Mouse (Mus musculus): ENCODE measurements around the gene Bcl11a. TPM values are rescaled to one million over a fixed set of nuclear protein-coding genes. Genes with fewer than 3 reads are reported as not detected.
A peak's percentile ranks its signal among the peaks of the same experiment; 100 is the strongest.

The Bcl11a gene
- polyA plus RNA-seq, 1 experiment from 2014 or later, result 5.9 TPM

DNA sequence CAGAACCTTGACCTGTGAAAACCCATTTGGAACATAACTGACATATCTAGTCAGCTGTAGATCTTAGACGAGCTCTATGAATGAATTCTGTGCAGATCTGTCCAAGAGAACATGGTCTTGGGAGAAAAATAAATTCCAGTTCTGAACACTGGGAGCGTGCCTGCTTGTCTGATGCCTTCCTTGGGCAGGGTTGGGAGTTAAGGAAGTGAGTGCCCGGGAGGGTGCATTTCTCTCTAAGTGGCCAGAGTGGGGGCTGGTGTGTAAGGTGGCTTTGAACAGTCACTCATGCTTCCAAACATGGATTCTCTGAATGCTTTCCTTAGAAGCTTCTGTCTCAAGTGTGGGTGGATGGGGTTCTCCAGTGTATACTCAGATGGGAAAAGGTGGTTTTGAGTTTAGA is 31.1 kb downstream of the Bcl11a start:
- Histone ChIP-seq H3K9me3 (ENCODE audit: control insufficient read depth) (no peaks in the 10 kb centered on the region), H3K9ac (ENCODE audit: low read depth, low read length) (no peak overlapping the region), H3K27me3 (replicated peaks; ENCODE audit: control insufficient read depth, insufficient read depth, low read length) (no peaks in the 10 kb centered on the region), H3K4me2 (replicated peaks; ENCODE audit: low read depth) (no peak overlapping the region), H3K4me3 (ENCODE audit: low read depth, low read length) (no peak overlapping the region), H3K4me1 (replicated peaks; ENCODE audit: control insufficient read depth, insufficient read depth, low read length) (no peaks in the 10 kb centered on the region), H3K36me3 (ENCODE audit: control insufficient read depth, insufficient read depth) (no peaks in the 10 kb centered on the region), H3K27ac (ENCODE audit: low read depth, low read length) (no peak overlapping the region)
- peak; percentile 46 for TF ChIP-seq CTCF (IDR thresholded peaks at IDR 0.05; ENCODE audit: low read depth)
- no peak for ATAC-seq
- 50% methylated on average over 3 of the region's 3 CpGs for WGBS

DNA sequence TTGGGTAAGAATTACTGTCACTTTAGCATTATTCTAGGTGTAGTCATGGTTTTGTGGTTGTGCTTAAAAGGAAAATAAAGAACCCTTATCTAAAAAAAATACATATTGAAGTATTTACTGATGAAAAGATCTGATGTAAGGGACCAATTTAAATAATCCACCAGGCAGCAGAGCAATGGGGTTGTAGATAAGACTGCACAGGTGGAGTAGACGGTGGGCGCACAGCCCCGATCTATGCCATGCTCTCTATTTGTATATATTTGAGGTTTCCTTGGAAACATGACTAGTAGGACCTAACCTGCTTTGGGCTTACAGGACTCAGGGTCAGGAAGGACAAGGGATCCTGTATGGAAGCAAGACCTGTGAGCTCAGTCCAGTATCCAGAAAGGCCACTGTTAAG is 31.5 kb downstream of the Bcl11a start:
- H3K9me3 ChIP-seq (ENCODE audit: control insufficient read depth), result no peaks in the 10 kb centered on the region
- H3K4me3 ChIP-seq (ENCODE audit: low read depth, low read length), result no peak overlapping the region
- no peaks in the 10 kb centered on the region for H3K36me3 ChIP-seq (ENCODE audit: control insufficient read depth, insufficient read depth)
- no peak for TF ChIP-seq CTCF (IDR thresholded peaks at IDR 0.05; ENCODE audit: low read depth)
- no peaks in the 10 kb centered on the region for H3K27me3 ChIP-seq (replicated peaks; ENCODE audit: control insufficient read depth, insufficient read depth, low read length)
- H3K27ac ChIP-seq (ENCODE audit: low read depth, low read length), result no peak overlapping the region
- 50% methylated on average over 3 of the region's 3 CpGs for WGBS
- H3K4me1 ChIP-seq (replicated peaks; ENCODE audit: control insufficient read depth, insufficient read depth, low read length), result no peaks in the 10 kb centered on the region
- ATAC-seq, result no peak
- H3K9ac ChIP-seq (ENCODE audit: low read depth, low read length), result no peak overlapping the region
- no peak overlapping the region for H3K4me2 ChIP-seq (replicated peaks; ENCODE audit: low read depth)

DNA sequence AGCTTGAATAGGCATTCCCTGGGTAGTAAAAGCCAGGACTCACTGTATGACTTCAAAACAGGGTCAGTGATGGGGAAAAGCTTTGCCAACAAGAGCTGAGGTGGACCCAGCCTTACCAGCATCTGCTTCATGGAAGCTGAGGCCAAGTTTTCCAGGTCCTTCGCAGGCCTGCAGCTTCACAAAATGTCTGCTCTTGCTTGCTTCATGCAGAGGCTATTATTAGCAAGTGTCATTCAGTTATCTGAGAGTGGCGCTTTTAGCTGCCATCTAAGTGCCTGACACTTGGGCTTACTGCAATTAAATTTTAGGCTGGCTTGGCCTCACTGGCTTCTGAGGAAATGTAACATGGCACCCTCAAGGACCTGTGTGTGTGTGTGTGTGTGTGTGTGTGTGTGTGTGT is 32.3 kb downstream of the Bcl11a start:
- Histone ChIP-seq H3K9ac (ENCODE audit: low read depth, low read length) (no peak overlapping the region), H3K9me3 (ENCODE audit: control insufficient read depth) (no peaks in the 10 kb centered on the region), H3K27ac (ENCODE audit: low read depth, low read length) (no peak overlapping the region), H3K4me1 (replicated peaks; ENCODE audit: control insufficient read depth, insufficient read depth, low read length) (no peaks in the 10 kb centered on the region), H3K36me3 (ENCODE audit: control insufficient read depth, insufficient read depth) (no peaks in the 10 kb centered on the region), H3K27me3 (replicated peaks; ENCODE audit: control insufficient read depth, insufficient read depth, low read length) (no peaks in the 10 kb centered on the region), H3K4me3 (ENCODE audit: low read depth, low read length) (no peak overlapping the region), H3K4me2 (replicated peaks; ENCODE audit: low read depth) (no peak overlapping the region)
- ATAC-seq, result no peak
- 92% methylated on average over 2 of the region's 2 CpGs for WGBS
- no peak for TF ChIP-seq CTCF (IDR thresholded peaks at IDR 0.05; ENCODE audit: low read depth)

DNA sequence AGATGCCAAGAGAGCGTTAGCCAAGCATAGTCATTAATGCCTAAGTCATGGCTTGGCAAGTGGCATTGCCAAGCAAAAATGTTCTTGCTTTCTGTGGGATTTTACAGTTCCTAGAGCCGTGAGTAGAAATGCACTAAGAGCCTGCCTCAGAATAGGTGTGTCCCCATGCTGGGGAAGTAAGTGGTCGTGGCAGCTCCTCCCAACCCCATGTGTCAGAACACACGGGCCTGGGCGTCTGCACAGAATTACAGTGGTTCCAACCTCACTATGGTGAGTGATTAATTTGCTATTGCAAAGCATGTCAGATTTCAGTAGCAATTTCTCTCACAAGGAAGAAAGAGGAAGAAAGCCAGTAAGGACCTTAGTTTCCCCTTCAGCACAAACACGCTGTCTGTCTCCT is 33.9 kb downstream of the Bcl11a start:
- Histone ChIP-seq H3K9me3 (ENCODE audit: control insufficient read depth) (no peaks in the 10 kb centered on the region), H3K4me2 (replicated peaks; ENCODE audit: low read depth) (no peak overlapping the region), H3K9ac (ENCODE audit: low read depth, low read length) (no peak overlapping the region), H3K4me3 (ENCODE audit: low read depth, low read length) (no peak overlapping the region), H3K27ac (ENCODE audit: low read depth, low read length) (no peak overlapping the region), H3K4me1 (replicated peaks; ENCODE audit: control insufficient read depth, insufficient read depth, low read length) (no peaks in the 10 kb centered on the region), H3K27me3 (replicated peaks; ENCODE audit: control insufficient read depth, insufficient read depth, low read length) (no peaks in the 10 kb centered on the region), H3K36me3 (ENCODE audit: control insufficient read depth, insufficient read depth) (no peaks in the 10 kb centered on the region)
- TF ChIP-seq CTCF (IDR thresholded peaks at IDR 0.05; ENCODE audit: low read depth), result no peak
- 55% methylated on average over 6 of the region's 6 CpGs for WGBS
- ATAC-seq, result no peak

DNA sequence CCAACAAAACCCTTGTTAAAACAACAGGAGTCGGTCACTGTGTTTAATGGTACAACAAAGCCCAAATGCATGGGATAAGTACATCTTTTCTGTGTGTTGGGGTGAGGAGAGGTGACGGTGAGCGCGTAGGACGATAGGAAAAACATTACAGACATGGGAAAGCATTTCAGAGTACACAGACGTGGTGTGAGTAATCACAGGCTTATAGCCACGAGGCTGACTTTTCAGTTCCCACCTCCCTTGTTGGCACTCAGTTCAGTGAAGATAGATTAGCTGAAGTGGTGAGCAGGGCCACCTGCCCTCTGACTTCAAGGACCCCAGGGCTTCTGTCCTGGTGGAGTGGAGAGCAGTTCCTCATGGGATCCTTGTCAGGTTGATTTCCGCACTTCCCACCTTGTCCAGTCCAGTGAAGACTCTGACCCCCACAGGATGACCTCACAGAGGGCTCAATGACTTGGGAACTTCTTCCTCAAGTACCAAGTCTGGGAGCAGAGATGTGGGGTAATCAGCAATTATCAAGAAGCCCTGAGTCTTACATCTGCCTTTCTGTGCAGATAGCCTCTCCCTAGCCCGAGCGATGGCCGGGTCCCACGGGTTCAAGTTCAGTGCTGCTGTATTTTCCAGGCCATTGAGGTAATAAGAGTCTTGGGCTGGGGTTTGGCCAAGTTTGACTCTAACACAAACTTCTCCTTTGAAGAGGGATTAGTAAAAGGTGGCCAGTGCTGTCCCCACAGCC is 37.3 kb downstream of the Bcl11a start:
- no peak overlapping the region for H3K4me2 ChIP-seq (replicated peaks; ENCODE audit: low read depth)
- no peak overlapping the region for H3K27ac ChIP-seq (ENCODE audit: low read depth, low read length)
- no peaks in the 10 kb centered on the region for H3K36me3 ChIP-seq (ENCODE audit: control insufficient read depth, insufficient read depth)
- ATAC-seq, result no peak
- H3K9ac ChIP-seq (ENCODE audit: low read depth, low read length), result no peak overlapping the region
- 75% methylated on average over 12 of the region's 12 CpGs for WGBS
- no peaks in the 10 kb centered on the region for H3K9me3 ChIP-seq (ENCODE audit: control insufficient read depth)
- no peaks in the 10 kb centered on the region for H3K27me3 ChIP-seq (replicated peaks; ENCODE audit: control insufficient read depth, insufficient read depth, low read length)
- no peaks in the 10 kb centered on the region for H3K4me1 ChIP-seq (replicated peaks; ENCODE audit: control insufficient read depth, insufficient read depth, low read length)
- TF ChIP-seq CTCF (IDR thresholded peaks at IDR 0.05; ENCODE audit: low read depth), result no peak
- H3K4me3 ChIP-seq (ENCODE audit: low read depth, low read length), result no peak overlapping the region

DNA sequence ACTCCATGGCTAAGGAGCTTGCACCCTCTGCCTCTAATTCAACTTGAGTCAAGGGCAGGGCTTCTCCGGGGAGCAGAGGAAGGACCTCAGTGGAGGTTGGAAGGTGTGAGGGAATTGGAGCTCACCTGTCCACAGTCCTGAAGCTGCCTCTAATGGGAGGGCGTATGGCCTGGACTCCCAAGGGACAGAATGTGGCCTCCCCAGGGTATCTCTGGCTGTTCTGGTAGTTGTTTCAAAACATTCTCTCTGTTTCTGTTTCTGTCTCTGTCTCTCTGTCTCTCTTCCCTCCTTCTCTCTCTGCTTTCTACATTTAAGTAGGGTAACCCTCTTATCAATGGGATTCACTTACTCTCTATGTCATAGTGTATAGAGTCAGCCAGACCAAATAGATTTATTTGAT is 38.2 kb downstream of the Bcl11a start:
- TF ChIP-seq CTCF (IDR thresholded peaks at IDR 0.05; ENCODE audit: low read depth), result no peak
- 84% methylated on average over 2 of the region's 2 CpGs for whole genome bisulfite sequencing
- no peak overlapping the region for H3K4me3 ChIP-seq (ENCODE audit: low read depth, low read length)
- H3K9ac ChIP-seq (ENCODE audit: low read depth, low read length), result no peak overlapping the region
- no peak overlapping the region for H3K27ac ChIP-seq (ENCODE audit: low read depth, low read length)
- H3K27me3 ChIP-seq (replicated peaks; ENCODE audit: control insufficient read depth, insufficient read depth, low read length), result no peaks in the 10 kb centered on the region
- no peaks in the 10 kb centered on the region for H3K36me3 ChIP-seq (ENCODE audit: control insufficient read depth, insufficient read depth)
- no peak for ATAC-seq
- H3K4me2 ChIP-seq (replicated peaks; ENCODE audit: low read depth), result no peak overlapping the region
- no peaks in the 10 kb centered on the region for H3K4me1 ChIP-seq (replicated peaks; ENCODE audit: control insufficient read depth, insufficient read depth, low read length)
- no peaks in the 10 kb centered on the region for H3K9me3 ChIP-seq (ENCODE audit: control insufficient read depth)
